Mouse (Mus musculus) limb, embryonic 10.5 days (tissue): Measurements from ENCODE around the gene Serinc3. TPM values are rescaled to one million over a fixed set of nuclear protein-coding genes. Genes with fewer than 3 reads are reported as not detected.
A peak's percentile ranks its signal among the peaks of the same experiment; 100 is the strongest.
"Not testable (repeated sequence)": the region's sequence is repeated elsewhere in the genome, so short reads cannot be mapped to it uniquely, and the experiment has no call there.

ENCODE experiments used
- DNase-seq: peaks from one replicate; pipeline ENCODE4 v3.0.0-alpha.2; 2017; ENCODE audit warnings: low spot score
- H3K27ac ChIP-seq: fragments of 300-500 bp; sonication (generic); 2 replicates; pipeline ENCODE4 v1.5.1; 2016; ENCODE audit warnings: mild to moderate bottlenecking
- H3K27me3 ChIP-seq: fragments of 300-500 bp; sonication (generic); 2 replicates; pipeline ENCODE4 v1.6.1; 2016; ENCODE audit warnings: low read depth, mild to moderate bottlenecking; ENCODE audit not compliant: poor library complexity, severe bottlenecking
- H3K36me3 ChIP-seq: fragments of 300-500 bp; sonication (generic); 2 replicates; pipeline ENCODE4 v1.6.1; 2016; ENCODE audit warnings: mild to moderate bottlenecking, moderate library complexity
- H3K4me1 ChIP-seq: fragments of 300-500 bp; sonication (generic); 2 replicates; pipeline ENCODE4 v1.6.1; 2016
- H3K4me3 ChIP-seq: fragments of 300-500 bp; sonication (generic); 2 replicates; pipeline ENCODE4 v1.5.1; 2016; ENCODE audit warnings: mild to moderate bottlenecking, moderate library complexity
- H3K9me3 ChIP-seq: fragments of 300-500 bp; sonication (generic); replicated peaks from 2 replicates; pipeline ENCODE4 v1.6.1; 2016; ENCODE audit warnings: mild to moderate bottlenecking
- WGBS: fragments of 180-500 bp; shearing (Covaris S2); methylation state at CpG from one replicate; pipeline ENCODE4 v1.1.7; 2016; 5-methylcytosine and 5-hydroxymethylcytosine counted together
- polyA plus RNA-seq: library from polyadenylated mRNA; unstranded; fragments of >200 nt; fragmentation: Nextera tagmentation; extraction: Ambion mirVana; gene quantifications from 2 replicates; pipeline ENCODE4 v1.2.1, GENCODE M21; 2016

Gene Serinc3
- polyA plus RNA-seq, 1 experiment from 2014 or later = 20.4 TPM

DNA sequence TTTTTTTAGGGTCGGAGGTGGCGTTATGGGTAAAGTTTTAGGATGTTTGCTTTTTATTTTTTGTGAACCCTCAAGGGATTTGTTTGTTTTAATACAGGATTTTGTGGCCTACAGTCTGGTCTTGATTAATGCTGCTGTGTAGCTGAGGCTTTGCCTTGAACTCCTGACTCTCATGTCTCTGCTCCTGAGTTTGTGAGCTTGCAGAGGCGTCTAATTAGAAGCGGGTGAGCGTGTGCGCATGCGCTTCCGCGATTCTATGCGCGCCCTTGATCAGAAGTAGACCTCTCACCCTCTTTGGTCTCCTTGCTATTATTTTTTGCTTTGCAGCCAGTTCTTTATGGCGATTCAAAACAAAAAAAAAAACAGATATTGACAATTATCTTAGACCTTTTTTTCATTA lies 14.5 kb upstream of the Serinc3 start:
- Histone ChIP-seq H3K27ac (peak overlapping the region; percentile 94; the same call in 1 of the 2 replicates), H3K4me3 (peak overlapping the region; percentile 74), H3K27me3 (no peaks in the 10 kb centered on the region), H3K4me1 (peaks cover 23% of the 10 kb centered on the region), H3K9me3 (no peaks in the 10 kb centered on the region), H3K36me3 (peaks cover 9% of the 10 kb centered on the region)
- whole genome bisulfite sequencing = 86% methylated on average over 12 of the region's 12 CpGs
- no peak for DNase-seq

DNA sequence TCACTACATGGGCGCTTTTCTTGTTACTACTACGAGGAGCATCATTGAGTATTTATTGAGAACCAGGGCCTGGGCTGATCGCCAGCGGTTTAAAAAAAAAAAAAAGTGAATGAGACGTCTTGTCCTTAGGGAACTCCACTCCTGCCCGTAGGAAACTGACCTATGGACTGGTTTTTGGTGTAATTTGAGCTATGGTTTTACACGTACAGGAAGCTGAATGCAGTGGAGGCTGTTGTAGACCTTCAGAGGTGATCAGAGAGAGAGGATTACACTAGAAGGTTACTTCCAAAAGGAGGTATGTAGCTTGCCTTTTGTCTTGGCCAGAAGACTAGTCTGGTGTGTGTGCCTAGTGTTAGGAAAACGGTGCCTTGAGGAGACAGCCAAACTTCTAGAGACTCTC lies 14.0 kb upstream of the Serinc3 start:
- no peaks in the 10 kb centered on the region for H3K27me3 ChIP-seq
- H3K9me3 ChIP-seq = no peaks in the 10 kb centered on the region
- peaks cover 23% of the 10 kb centered on the region for H3K4me1 ChIP-seq
- WGBS = 2% methylated on average over 8 of the region's 8 CpGs
- DNase-seq = peak; percentile 44
- peak overlapping the region; percentile 94 for H3K27ac ChIP-seq
- H3K36me3 ChIP-seq = peaks cover 6% of the 10 kb centered on the region
- peak overlapping the region; percentile 74 for H3K4me3 ChIP-seq

DNA sequence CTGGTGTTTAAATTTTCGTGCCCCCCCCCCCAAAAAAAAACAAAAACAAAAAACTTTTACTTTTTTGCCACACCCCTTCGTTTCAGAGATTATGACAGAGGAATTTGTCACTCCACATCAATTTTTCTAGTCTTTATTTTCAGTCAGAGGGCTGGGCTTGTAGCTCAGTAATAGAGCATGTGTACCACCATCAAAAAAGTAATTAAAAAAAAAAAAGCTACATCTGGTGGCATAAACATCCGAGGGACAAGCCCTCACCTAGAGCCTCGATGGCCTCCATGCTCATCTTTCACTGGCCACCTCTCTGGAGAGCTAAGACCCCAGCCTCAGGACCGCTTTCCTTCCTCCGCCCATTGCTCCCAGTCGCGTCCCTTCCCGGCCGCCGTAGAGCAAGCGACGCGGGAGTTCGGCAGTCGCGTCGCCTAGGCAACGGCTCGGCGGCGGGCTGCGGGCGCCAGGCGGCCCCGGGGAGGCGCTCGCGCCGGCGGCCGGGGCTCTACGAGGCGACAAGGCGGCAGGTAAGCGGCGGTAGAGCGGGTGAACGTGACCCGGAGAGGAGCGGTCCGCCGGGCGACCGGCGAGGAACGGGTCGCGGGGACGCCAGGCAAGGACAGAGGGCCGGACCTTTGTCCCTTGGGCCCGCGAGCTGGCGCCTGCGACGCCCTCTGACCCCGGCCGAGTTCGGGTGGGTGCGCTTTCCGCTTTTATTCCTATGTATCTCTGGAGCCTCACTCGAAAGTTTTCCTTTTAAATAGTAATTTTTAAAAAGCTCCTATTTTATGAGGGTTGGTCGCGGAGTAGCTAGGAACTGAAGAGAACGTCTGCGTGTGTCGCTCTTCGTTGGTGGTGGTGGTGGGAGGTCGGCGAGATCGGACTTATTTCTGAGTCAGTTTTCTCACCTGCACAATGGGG lies 13.3 kb upstream of the Serinc3 start, which contains the start of gene Pkig:
Gene Pkig (plus strand): TSS at position 412 of the 912 bp plus-strand sequence.
- H3K4me3 ChIP-seq = peak within 1 kb of the TSS; percentile 74
- no peaks in the 10 kb centered on the region for H3K9me3 ChIP-seq
- peaks cover 5% of the 10 kb centered on the region; the same call in 1 of the 2 replicates for H3K36me3 ChIP-seq
- H3K27me3 ChIP-seq = no peaks in the 10 kb centered on the region
- WGBS = under 1% methylated on average over 71 of the region's 71 CpGs
- H3K4me1 ChIP-seq = peaks cover 23% of the 10 kb centered on the region
- DNase-seq = peak; percentile 94
- peak within 1 kb of the TSS; percentile 94 for H3K27ac ChIP-seq

DNA sequence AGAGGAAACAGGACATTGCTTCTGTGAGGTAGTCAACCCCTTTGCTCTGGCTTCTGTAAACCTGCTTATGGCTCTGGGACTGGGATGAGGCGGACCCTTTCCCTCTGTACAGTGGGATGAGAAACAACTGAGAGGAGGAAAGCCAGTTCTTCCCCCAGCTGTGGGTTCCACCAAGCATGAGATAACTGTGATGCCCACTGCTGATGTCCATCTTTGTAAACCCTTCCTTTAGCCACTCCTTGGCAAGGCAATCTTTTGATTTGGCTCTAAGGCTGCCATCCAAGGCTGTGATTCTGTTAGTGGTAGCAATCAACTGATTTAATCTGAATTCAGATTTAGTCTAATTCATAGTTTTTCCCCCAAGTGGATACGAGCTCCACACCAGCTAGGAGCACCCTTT lies 12.6 kb upstream of the Serinc3 start:
- Histone ChIP-seq H3K36me3 (peaks cover 5% of the 10 kb centered on the region; the same call in 1 of the 2 replicates), H3K4me1 (peaks cover 21% of the 10 kb centered on the region), H3K4me3 (no peak overlapping the region), H3K27me3 (no peaks in the 10 kb centered on the region), H3K27ac (no peak overlapping the region), H3K9me3 (no peaks in the 10 kb centered on the region)
- no peak for DNase-seq
- 75% methylated on average over 2 of the region's 2 CpGs for WGBS

DNA sequence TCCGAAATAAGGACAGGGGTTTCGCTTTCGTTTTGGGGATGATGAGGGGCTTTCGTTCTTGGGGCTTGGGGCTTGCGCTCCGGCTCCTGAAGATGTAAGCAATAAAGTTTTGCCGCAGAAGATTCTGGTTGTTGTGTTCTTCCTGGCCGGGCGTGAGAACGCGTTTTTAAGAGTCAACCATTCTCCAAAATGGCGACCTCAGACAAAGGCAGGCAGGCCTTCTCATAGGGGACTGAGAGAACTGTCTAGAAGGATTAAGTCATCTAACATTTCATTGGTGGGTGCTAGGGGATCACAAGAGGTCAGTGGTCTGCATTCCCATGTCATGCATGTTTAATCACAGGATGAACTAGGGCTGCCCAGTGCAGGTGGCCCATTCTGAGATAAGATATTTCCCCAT lies 10.8 kb upstream of the Serinc3 start:
- H3K4me3 ChIP-seq, H3K27me3 ChIP-seq, DNase-seq, H3K9me3 ChIP-seq, H3K36me3 ChIP-seq, H3K27ac ChIP-seq: not testable (repeated sequence)
- H3K4me1 ChIP-seq = peaks cover 14% of the 10 kb centered on the region
- 96% methylated on average over 9 of the region's 12 CpGs for WGBS

DNA sequence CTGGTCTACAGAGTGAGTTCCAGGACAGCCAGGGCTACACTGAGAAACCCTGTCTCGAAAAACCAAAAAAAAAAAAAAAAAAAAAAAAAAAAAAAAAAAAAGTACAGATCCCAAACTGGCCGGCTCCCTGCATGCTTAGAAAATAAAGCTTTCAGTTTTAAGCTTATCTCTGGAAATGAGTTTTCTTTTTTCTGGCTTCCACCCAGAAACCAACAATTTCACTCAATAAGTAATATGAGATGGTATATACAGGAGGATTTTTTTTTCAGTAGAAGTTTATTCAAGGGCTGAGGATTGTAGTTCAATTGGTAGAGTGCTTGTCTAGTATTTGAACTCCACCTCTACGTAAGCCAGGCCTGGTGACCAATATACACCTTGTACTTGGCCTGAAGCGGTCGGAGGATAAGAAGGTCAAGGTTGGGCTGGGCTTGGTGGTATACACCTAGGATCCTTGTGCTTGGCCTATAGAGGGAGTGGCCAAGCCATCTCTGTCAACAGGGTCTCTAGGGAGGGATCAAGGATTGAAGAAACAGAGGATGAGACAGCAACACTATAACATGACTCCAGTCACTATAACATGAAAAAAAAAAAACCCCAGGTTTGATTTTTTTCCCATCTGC lies 1.6 kb upstream of the Serinc3 start:
- no peak overlapping the region for H3K27ac ChIP-seq
- H3K4me3 ChIP-seq = no peak overlapping the region
- no peaks in the 10 kb centered on the region for H3K27me3 ChIP-seq
- peaks cover 6% of the 10 kb centered on the region for H3K36me3 ChIP-seq
- 91% methylated on average over 5 of the region's 5 CpGs for WGBS
- H3K4me1 ChIP-seq = peaks cover 15% of the 10 kb centered on the region
- no peak for DNase-seq
- peaks cover 5% of the 10 kb centered on the region; the same call in 1 of the 2 replicates for H3K9me3 ChIP-seq

DNA sequence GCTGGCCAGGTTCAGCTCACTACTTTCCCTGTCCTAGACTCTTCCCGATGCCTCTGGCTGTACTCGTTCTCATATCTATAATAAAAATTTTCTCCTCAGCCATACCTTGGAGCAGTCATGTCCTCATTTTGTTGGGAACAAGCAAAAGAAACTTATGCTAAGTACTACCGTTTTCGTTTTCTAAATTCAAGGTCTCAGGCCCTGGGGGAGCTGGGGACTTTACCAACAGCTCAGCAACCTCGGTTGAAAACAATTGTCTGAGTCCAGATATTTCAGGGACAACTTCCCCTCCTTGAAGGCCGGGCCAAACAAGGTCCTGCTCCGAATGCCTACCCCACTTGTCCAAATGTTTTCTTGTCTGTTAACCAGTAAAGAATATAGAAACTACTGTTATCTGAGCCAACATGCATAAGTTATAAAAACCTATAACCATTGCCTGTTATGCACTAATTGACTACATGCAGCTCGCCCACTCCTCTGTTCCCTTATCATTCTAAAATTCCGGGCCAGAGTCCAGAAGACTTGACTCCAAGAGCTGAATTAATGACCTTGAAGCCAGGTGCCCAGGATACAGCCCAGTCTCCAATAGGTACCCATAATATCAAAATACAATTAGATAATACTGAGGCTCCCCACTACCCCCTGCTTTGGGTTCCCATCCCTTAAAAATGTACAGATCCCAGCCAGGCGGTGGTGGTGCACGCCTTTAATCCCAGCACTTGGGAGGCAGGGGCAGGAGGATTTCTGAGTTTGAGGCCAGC lies 949 bp upstream of the Serinc3 start:
- peak overlapping the region; percentile 97 for H3K27ac ChIP-seq
- H3K36me3 ChIP-seq = peaks cover 10% of the 10 kb centered on the region
- H3K9me3 ChIP-seq = peaks cover 5% of the 10 kb centered on the region; the same call in 1 of the 2 replicates
- 84% methylated on average over 11 of the region's 11 CpGs for WGBS
- DNase-seq = no peak
- H3K27me3 ChIP-seq = no peaks in the 10 kb centered on the region
- H3K4me3 ChIP-seq = no peak overlapping the region
- peaks cover 15% of the 10 kb centered on the region for H3K4me1 ChIP-seq

DNA sequence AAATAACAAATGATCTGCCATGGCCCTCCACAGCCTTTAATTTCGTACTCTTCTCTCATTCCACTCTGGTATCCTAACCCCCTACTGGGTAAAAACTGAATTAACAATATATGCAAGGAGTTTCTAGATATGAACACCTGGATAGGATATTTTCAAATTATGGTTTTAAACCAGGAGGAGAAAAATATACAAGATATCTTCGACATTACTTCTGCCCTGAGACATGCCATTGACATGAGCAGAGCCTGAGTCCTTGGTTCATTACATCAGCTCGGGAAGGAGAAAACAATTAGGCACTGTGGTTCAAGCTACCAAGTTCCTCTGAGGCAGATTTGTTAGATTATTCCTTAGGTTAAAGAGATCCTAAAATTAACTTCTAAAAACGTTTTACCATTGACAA lies 884 bp downstream of the Serinc3 start:
- no peaks in the 10 kb centered on the region for H3K9me3 ChIP-seq
- peak overlapping the region; percentile 97 for H3K27ac ChIP-seq
- DNase-seq = no peak
- peaks cover 15% of the 10 kb centered on the region for H3K4me1 ChIP-seq
- H3K4me3 ChIP-seq = peak overlapping the region; percentile 96
- 14% methylated on average over 4 of the region's 4 CpGs for WGBS
- peaks cover 15% of the 10 kb centered on the region for H3K36me3 ChIP-seq
- no peaks in the 10 kb centered on the region for H3K27me3 ChIP-seq

DNA sequence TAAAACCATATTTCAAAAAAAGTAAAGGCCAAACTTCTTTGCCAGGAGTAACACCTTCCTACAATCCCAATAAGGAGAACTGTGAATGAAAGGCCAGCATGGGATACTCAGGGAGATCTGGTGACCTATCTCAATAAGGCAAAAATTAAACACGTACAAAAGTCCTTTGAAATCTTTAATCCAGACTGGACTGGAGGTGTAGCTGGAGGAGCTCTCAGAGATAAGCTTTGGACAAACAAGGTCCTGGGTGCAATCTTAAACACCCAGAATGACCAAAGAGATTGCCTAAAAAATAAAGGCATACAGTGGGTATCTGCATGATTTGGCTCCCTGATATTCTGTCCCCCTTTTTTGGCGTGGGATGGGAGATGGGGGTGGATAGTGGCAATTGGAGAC lies 1.4 kb downstream of the Serinc3 start:
- H3K36me3 ChIP-seq = peaks cover 15% of the 10 kb centered on the region
- H3K9me3 ChIP-seq = no peaks in the 10 kb centered on the region
- H3K27me3 ChIP-seq = no peaks in the 10 kb centered on the region
- H3K27ac ChIP-seq = no peak overlapping the region; the same call in 1 of the 2 replicates
- H3K4me1 ChIP-seq = peaks cover 15% of the 10 kb centered on the region
- H3K4me3 ChIP-seq = peak overlapping the region; percentile 96
- WGBS = 91% methylated on average over 2 of the region's 2 CpGs
- DNase-seq = no peak

DNA sequence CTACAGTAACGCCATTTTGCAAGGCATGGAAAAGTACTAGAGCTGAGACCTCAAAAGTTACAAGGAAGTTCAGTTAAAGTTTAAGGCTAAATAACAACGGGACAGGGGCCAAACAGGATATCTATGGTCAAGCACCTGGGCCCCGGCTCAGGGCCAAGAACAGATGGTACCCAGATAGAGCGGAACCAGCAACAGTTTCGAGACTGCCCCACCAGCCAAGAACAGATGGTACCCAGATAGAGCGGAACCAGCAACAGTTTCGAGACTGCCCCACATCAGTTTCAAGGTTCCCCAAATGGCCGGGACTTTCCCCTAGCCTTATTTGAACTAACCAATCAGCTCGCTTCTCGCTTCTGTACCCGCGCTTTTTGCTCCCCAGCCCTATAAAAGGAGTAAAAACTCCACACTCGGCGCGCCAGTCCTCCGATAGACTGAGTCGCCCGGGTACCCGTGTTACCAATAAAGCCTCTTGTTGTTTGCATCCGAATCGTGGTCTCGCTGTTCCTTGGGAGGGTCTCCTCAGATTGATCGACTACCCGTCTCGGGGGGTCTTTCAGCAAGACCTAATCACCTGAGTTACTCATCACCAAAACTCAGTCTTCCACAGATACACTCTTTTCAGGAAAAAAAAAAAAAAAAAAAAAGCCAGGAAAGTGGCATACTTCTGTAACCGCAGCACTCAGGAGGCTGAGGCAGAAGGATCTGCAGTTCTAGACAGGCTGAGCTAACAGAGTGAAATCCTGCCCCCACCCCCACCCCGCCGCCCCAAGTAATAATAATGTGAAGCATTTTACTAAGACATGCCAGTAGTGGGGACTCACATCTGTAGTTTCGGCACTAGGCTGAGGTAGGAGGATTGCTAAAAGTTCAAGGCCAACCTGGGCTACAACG lies 2.0 kb downstream of the Serinc3 start:
- H3K9me3 ChIP-seq = no peaks in the 10 kb centered on the region
- H3K27me3 ChIP-seq = no peaks in the 10 kb centered on the region
- H3K4me3 ChIP-seq = peak overlapping the region; percentile 96; the same call in 1 of the 2 replicates
- peaks cover 15% of the 10 kb centered on the region for H3K4me1 ChIP-seq
- WGBS = 96% methylated on average over 30 of the region's 30 CpGs
- peaks cover 18% of the 10 kb centered on the region for H3K36me3 ChIP-seq
- DNase-seq = no peak
- no peak overlapping the region for H3K27ac ChIP-seq

DNA sequence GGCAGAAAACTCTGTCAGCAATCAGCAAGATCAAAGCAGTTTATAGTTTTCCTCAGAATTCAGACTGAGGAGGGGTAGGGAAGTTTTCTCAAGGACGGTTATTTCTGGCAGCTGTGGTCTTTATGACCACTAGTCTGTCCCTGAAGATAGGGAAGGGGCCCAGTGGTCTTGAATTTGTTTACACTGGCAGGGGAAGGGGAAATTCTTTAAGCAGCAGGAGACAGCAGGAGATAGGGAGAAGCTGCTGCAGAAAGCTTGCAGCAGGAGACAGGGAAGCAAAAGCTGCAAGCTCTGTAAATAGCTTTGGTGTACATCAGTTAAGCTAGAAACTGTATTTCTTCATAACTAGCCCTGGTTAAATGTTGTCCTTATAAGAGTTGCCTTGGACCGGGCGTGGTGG lies 3.2 kb downstream of the Serinc3 start:
- no peak overlapping the region for H3K4me3 ChIP-seq
- no peaks in the 10 kb centered on the region for H3K9me3 ChIP-seq
- H3K36me3 ChIP-seq = peaks cover 29% of the 10 kb centered on the region
- H3K27me3 ChIP-seq = no peaks in the 10 kb centered on the region
- no peak for DNase-seq
- 72% methylated on average over 3 of the region's 3 CpGs for WGBS
- no peak overlapping the region for H3K27ac ChIP-seq
- peaks cover 15% of the 10 kb centered on the region for H3K4me1 ChIP-seq

DNA sequence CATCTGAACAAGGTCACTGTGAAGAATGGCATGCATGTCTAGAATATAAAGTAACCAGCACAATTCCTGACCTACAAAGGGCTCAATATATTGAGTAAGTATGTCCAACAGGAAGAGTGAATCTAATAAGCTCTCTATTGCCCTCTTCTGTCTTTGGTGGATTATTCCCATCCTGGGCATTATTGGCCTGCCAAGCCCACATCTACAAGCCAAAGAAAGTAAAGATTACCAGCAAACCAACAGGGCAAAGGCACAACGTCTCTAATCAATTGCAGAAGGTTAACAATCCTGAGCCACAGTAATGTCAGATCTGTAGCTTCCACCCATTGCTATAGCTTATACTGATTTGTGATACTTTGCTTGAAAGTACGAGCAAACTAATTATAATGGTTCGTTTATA lies 4.4 kb downstream of the Serinc3 start:
- no peak for DNase-seq
- no peaks in the 10 kb centered on the region for H3K9me3 ChIP-seq
- H3K27me3 ChIP-seq = no peaks in the 10 kb centered on the region
- no peak overlapping the region for H3K27ac ChIP-seq
- H3K4me1 ChIP-seq = peaks cover 14% of the 10 kb centered on the region
- H3K36me3 ChIP-seq = peaks cover 40% of the 10 kb centered on the region
- no peak overlapping the region for H3K4me3 ChIP-seq
- 81% methylated on average over 3 of the region's 3 CpGs for WGBS
